Mouse (Mus musculus) frontal cortex, adult 2 months (tissue): Measurements from ENCODE around the gene Tcf7l1. TPM values are rescaled to one million over a fixed set of nuclear protein-coding genes. Genes with fewer than 3 reads are reported as not detected.

Experiments used
- DNase-seq, 2 experiments: peaks; one replicate each; pipeline ENCODE4 v3.0.0; 2022; ENCODE audit warnings: low spot score in 1 of 2; ENCODE audit errors: extremely low spot score in 1 of 2
- polyA plus RNA-seq: library from polyadenylated mRNA; depleted of rRNA; stranded (reverse); fragments of >200 nt; gene quantifications from 2 replicates; pipeline ENCODE4 v1.2.3, GENCODE M21; 2012

Gene Tcf7l1
- polyA plus RNA-seq, 1 experiment = 5.4 TPM

- peak; percentile 28 to 66 for DNase-seq
Measured at GRCm38 (mm10) chr6:72714726-72715125, 74.3 kb downstream of the Tcf7l1 start.

- no peak for DNase-seq
Measured at GRCm38 (mm10) chr6:72714250-72714649, 74.8 kb downstream of the Tcf7l1 start.

GRCm38 (mm10) chr6:72711508-72712081, 77.5 kb downstream of the Tcf7l1 start:
- DNase-seq = peak in 1 of 2 experiments; percentile 49

GRCm38 (mm10) chr6:72710897-72711507, 78.1 kb downstream of the Tcf7l1 start:
- peak in 1 of 2 experiments; percentile 48 for DNase-seq

GRCm38 (mm10) chr6:72699467-72700126, 89.5 kb downstream of the Tcf7l1 start:
- DNase-seq = peak in 1 of 2 experiments; percentile 15

GRCm38 (mm10) chr6:72698559-72698958, 90.5 kb downstream of the Tcf7l1 start:
- no peak for DNase-seq

- no peak for DNase-seq
Measured at GRCm38 (mm10) chr6:72696601-72697335, 92.3 kb downstream of the Tcf7l1 start.

- no peak for DNase-seq
Measured at GRCm38 (mm10) chr6:72694791-72695204, 94.3 kb downstream of the Tcf7l1 start.

- peak in 1 of 2 experiments; percentile 16 for DNase-seq
Measured at GRCm38 (mm10) chr6:72694047-72694790, 94.8 kb downstream of the Tcf7l1 start.

GRCm38 (mm10) chr6:72692469-72692868, 96.6 kb downstream of the Tcf7l1 start:
- no peak for DNase-seq

- DNase-seq = no peak
Measured at GRCm38 (mm10) chr6:72691549-72691948, 97.5 kb downstream of the Tcf7l1 start.

GRCm38 (mm10) chr6:72690595-72690994, 98.5 kb downstream of the Tcf7l1 start:
- no peak for DNase-seq

GRCm38 (mm10) chr6:72690001-72690400, 99.1 kb downstream of the Tcf7l1 start:
- no peak for DNase-seq

- no peak for DNase-seq
Measured at GRCm38 (mm10) chr6:72689046-72689445, 100.0 kb downstream of the Tcf7l1 start.

- peak in 1 of 2 experiments; percentile 48 for DNase-seq
Measured at GRCm38 (mm10) chr6:72685165-72685564, 103.9 kb downstream of the Tcf7l1 start.

GRCm38 (mm10) chr6:72684260-72684805, 104.7 kb downstream of the Tcf7l1 start:
- DNase-seq = no peak

- no peak for DNase-seq
Measured at GRCm38 (mm10) chr6:72682238-72682637, 106.8 kb downstream of the Tcf7l1 start.

- no peak for DNase-seq
Measured at GRCm38 (mm10) chr6:72680936-72681335, 108.1 kb downstream of the Tcf7l1 start.

GRCm38 (mm10) chr6:72678631-72679030, 110.4 kb downstream of the Tcf7l1 start:
- DNase-seq = no peak
